Mouse (Mus musculus): ENCODE measurements around the gene Fam222b. TPM values are rescaled to one million over a fixed set of nuclear protein-coding genes. Genes with fewer than 3 reads are reported as not detected.
A peak's percentile ranks its signal among the peaks of the same experiment; 100 is the strongest.

Fam222b gene
- polyA plus RNA-seq, 1 experiment: 12.3 TPM

- H3K4me3 ChIP-seq (replicated peaks; ENCODE audit: control insufficient read depth, low read depth, low read length): no peak overlapping the region
- no peak overlapping the region for H3K27ac ChIP-seq (ENCODE audit: control insufficient read depth, insufficient read depth, low read depth, low read length, poor library complexity)
- TF ChIP-seq POLR2A (IDR thresholded peaks at IDR 0.05; ENCODE audit: borderline replicate concordance, control insufficient read depth, low read depth, low read length): no peak
- TF ChIP-seq CTCF (IDR thresholded peaks at IDR 0.05; ENCODE audit: control insufficient read depth, insufficient read depth, low read length): peak; percentile 17; the same call in 1 of the 2 replicates
- WGBS: 51% methylated on average over 4 of the region's 4 CpGs
- peaks cover 3% of the 10 kb centered on the region; the same call in 1 of the 2 replicates for H3K4me1 ChIP-seq (ENCODE audit: control insufficient read depth, insufficient read depth, low read length)
Measured at GRCm38 (mm10) chr11:78171328-78171727, 76.9 kb downstream of the Fam222b start.

DNA sequence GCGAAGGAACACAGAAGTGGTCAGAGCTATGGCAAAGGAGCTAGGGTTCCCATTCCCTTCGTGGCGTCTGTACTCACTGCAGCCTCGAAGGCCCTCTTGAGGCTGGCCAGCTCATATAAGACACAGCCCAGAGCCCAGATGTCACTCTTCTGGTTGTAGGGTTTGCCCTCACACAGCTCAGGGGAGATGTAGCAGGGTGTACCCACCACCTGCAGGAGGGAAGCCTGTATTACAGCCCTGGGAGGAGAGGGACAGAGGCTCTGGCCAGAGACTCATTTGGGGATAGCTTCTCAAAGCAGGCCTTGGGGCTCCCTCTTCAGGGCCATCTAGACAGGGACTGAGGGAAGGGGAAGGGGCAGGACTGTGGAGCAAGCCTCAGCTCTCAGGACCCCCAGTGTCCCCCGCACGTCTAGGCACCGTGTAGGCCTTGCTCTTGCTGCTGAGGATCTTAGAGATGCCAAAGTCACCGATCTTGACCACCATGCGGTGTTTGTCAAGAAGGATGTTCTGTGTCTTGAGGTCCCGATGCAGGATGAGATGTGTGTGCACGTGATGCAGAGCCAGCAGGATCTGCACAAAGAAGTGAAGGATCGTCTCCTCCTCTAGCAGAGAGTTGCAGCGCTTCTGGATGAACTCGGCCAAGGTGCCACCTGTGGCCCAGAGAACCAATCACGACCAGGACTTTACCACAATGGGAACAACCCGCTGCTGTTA is 77.7 kb downstream of the Fam222b start:
- peaks cover 3% of the 10 kb centered on the region; the same call in 1 of the 2 replicates for H3K4me1 ChIP-seq (ENCODE audit: control insufficient read depth, insufficient read depth, low read length)
- H3K27ac ChIP-seq (ENCODE audit: control insufficient read depth, insufficient read depth, low read depth, low read length, poor library complexity): no peak overlapping the region
- H3K4me3 ChIP-seq (replicated peaks; ENCODE audit: control insufficient read depth, low read depth, low read length): no peak overlapping the region
- TF ChIP-seq POLR2A (IDR thresholded peaks at IDR 0.05; ENCODE audit: borderline replicate concordance, control insufficient read depth, low read depth, low read length) (no peak), CTCF (IDR thresholded peaks at IDR 0.05; ENCODE audit: control insufficient read depth, insufficient read depth, low read length) (no peak)
- WGBS: 89% methylated on average over 16 of the region's 16 CpGs

DNA sequence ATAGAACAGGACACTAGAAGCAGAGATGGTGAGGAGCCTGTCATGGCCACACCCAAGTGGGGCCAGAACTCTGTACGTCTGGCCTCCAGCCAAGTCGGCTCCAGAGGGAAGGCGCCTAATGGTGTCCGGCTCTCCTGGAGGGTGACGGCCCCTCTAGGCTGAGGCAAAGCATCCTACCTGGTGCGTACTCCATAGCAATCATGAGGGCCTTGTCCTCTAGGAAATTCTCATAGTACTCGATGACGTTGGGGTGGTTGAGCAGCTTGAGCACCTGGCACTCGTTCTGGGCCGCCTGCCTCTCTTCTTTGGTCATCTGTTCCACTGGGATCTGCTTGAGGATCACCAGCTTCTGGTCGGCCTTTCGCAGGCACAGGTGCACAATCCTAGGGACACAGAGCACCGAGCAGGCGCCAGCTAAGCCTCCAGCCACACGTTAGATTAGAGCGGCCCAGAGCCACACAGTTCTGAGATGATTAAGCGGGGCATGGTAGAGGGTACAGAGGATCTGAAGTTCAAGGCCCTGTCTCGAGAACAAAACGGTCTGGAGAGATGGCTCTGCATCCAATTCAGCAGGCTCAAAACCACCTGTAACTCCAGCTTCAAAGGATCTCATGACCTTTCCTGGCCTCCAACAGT is 78.4 kb downstream of the Fam222b start:
- TF ChIP-seq CTCF (IDR thresholded peaks at IDR 0.05; ENCODE audit: control insufficient read depth, insufficient read depth, low read length) (no peak), POLR2A (IDR thresholded peaks at IDR 0.05; ENCODE audit: borderline replicate concordance, control insufficient read depth, low read depth, low read length) (no peak)
- Histone ChIP-seq H3K4me3 (replicated peaks; ENCODE audit: control insufficient read depth, low read depth, low read length) (no peak overlapping the region), H3K27ac (ENCODE audit: control insufficient read depth, insufficient read depth, low read depth, low read length, poor library complexity) (no peak overlapping the region), H3K4me1 (ENCODE audit: control insufficient read depth, insufficient read depth, low read length) (peaks cover 3% of the 10 kb centered on the region; the same call in 1 of the 2 replicates)
- 87% methylated on average over 19 of the region's 19 CpGs for WGBS

GRCm38 (mm10) chr11:78174506-78174905 is 80.0 kb downstream of the Fam222b start:
- H3K27ac ChIP-seq (ENCODE audit: control insufficient read depth, insufficient read depth, low read depth, low read length, poor library complexity): no peak overlapping the region

GRCm38 (mm10) chr11:78175771-78176401 is 81.4 kb downstream of the Fam222b start:
- TF ChIP-seq POLR2A (IDR thresholded peaks at IDR 0.05; ENCODE audit: borderline replicate concordance, control insufficient read depth, low read depth, low read length) (no peak), CTCF (IDR thresholded peaks at IDR 0.05; ENCODE audit: control insufficient read depth, insufficient read depth, low read length) (no peak)
- peak overlapping the region; percentile 97 for H3K27ac ChIP-seq (ENCODE audit: control insufficient read depth, insufficient read depth, low read depth, low read length, poor library complexity)
- no peaks in the 10 kb centered on the region; the same call in none of the 2 replicates for H3K4me1 ChIP-seq (ENCODE audit: control insufficient read depth, insufficient read depth, low read length)
- WGBS: under 1% methylated on average over 10 of the region's 10 CpGs
- H3K4me3 ChIP-seq (replicated peaks; ENCODE audit: control insufficient read depth, low read depth, low read length): peak overlapping the region; percentile 96

More at GRCm38 (mm10) chr11:78174506-78174905, 80.0 kb downstream of the Fam222b start:
- TF ChIP-seq POLR2A (IDR thresholded peaks at IDR 0.05; ENCODE audit: borderline replicate concordance, control insufficient read depth, low read depth, low read length) (no peak), CTCF (IDR thresholded peaks at IDR 0.05; ENCODE audit: control insufficient read depth, insufficient read depth, low read length) (no peak)
- WGBS: 95% methylated on average over 3 of the region's 3 CpGs
- Histone ChIP-seq H3K4me1 (ENCODE audit: control insufficient read depth, insufficient read depth, low read length) (no peaks in the 10 kb centered on the region; the same call in none of the 2 replicates), H3K4me3 (replicated peaks; ENCODE audit: control insufficient read depth, low read depth, low read length) (no peak overlapping the region)

DNA sequence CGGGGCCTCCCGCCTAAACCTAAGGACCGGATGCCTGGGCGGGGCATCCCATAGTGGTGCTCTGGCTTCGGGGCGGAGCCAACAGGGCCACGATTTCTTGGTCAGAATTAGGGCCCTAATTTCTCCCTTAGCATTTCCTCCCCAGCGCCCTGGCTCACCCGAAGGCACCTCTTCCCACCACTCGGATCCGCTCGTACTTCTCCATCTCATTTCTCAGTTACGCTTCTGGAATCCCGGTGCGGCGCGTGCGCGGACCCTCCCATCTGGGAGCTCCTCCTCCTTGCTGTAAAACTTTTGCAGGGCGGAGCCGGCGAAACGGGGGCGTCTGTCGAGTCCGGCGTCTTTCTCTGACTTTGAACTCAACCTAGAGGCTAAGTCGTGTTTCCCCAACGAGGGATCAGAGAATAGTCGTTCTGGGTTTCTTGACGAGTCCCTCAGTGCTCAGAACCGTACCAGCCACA is 82.0 kb downstream of the Fam222b start, which contains the start of the genes Nek8 and Tlcd1:
Nek8 (minus strand) TSS at position 274 of the 461 bp plus-strand sequence.
Tlcd1 (plus strand) TSS at position 310 of the 461 bp plus-strand sequence.
- peak; percentile 34; the same call in 1 of the 2 replicates for TF ChIP-seq POLR2A (IDR thresholded peaks at IDR 0.05; ENCODE audit: borderline replicate concordance, control insufficient read depth, low read depth, low read length)
- TF ChIP-seq CTCF (IDR thresholded peaks at IDR 0.05; ENCODE audit: control insufficient read depth, insufficient read depth, low read length): no peak
- Histone ChIP-seq H3K27ac (ENCODE audit: control insufficient read depth, insufficient read depth, low read depth, low read length, poor library complexity) (peak within 1 kb of the TSS; percentile 97), H3K4me1 (ENCODE audit: control insufficient read depth, insufficient read depth, low read length) (no peaks in the 10 kb centered on the region; the same call in none of the 2 replicates), H3K4me3 (replicated peaks; ENCODE audit: control insufficient read depth, low read depth, low read length) (peak within 1 kb of the TSS; percentile 96)
- under 1% methylated on average over 32 of the region's 32 CpGs for WGBS

GRCm38 (mm10) chr11:78176905-78177331 is 82.5 kb downstream of the Fam222b start:
- H3K4me1 ChIP-seq (ENCODE audit: control insufficient read depth, insufficient read depth, low read length): no peaks in the 10 kb centered on the region; the same call in none of the 2 replicates
- WGBS: under 1% methylated on average over 23 of the region's 23 CpGs
- peak overlapping the region; percentile 97 for H3K27ac ChIP-seq (ENCODE audit: control insufficient read depth, insufficient read depth, low read depth, low read length, poor library complexity)
- peak overlapping the region; percentile 96 for H3K4me3 ChIP-seq (replicated peaks; ENCODE audit: control insufficient read depth, low read depth, low read length)
- TF ChIP-seq CTCF (IDR thresholded peaks at IDR 0.05; ENCODE audit: control insufficient read depth, insufficient read depth, low read length): no peak
- no peak for TF ChIP-seq POLR2A (IDR thresholded peaks at IDR 0.05; ENCODE audit: borderline replicate concordance, control insufficient read depth, low read depth, low read length)
